Mouse (Mus musculus): ENCODE data around the gene Crebzf. TPM values are rescaled to one million over a fixed set of nuclear protein-coding genes. Genes with fewer than 3 reads are reported as not detected.

Crebzf gene
- total RNA-seq, 2 experiments from 2014 or later, result 70.6 to 83.1 TPM

DNA sequence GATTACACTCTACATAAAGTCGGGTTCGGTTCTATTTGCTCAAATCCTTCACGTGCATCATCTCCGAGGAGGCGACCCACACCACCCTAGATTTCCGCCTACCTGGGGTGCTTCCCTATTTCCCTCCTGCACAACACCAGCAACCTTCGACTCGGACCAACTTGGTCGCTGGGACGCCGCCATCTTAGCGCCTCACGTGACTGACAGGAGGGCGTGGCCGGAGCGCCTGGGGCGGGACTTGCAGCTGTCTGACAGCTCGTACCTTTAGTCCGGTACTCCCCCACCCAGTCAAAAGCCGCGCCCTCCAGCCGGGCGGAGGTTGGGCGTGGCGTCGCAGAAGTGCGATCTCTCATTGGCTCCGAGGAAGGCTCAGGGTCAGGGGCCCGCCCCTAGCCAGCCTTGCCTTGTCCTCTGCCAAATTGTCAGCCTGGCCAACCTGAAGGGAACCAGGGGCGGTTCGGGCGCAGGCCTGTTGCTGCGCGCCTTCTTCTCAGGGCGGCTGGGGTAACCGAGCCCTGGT lies 33.3 kb downstream of the Crebzf start, which contains the start of gene Tmem126b:
Gene Tmem126b (minus strand): TSS at position 209 of the 520 bp plus-strand sequence.
- peak; percentile 97 to 99 for DNase-seq (ENCODE audit: low spot score in 2 of 2)

- peak; percentile 43 to 47 for DNase-seq (ENCODE audit: low spot score in 2 of 2)
Observed at GRCm38 (mm10) chr7:90476313-90477245, 34.0 kb downstream of the Crebzf start, which contains the start of gene Dlg2. Gene Dlg2 (plus strand): TSS chr7:90476672.

DNA sequence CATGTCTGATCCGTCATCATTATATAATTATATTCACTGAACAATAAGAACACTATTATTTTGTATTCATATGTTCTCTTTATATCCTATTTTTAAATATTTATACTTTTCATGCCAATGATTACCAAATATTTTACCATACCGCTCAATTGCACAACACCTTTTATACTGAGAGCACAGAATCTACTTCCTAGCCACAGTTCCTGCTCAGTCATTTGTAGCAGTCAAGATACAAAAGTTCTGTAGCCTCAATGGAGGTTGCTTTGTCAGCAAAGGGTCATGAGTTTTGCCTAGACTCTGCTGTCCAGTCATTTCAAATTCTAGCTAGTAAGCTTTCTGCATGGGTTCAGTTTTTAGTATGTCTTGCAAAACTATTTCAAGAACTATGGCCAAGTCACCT lies 40.1 kb downstream of the Crebzf start:
- DNase-seq (ENCODE audit: low spot score in 2 of 2), result no peak

Other genes with a start within 250 kb of the Crebzf start
- not detected for gene Ccdc83, start 177.0 kb upstream of the Crebzf start, total RNA-seq (2021)
- 10 to 100 TPM; 36.6 to 45.3 TPM for gene Sytl2, start 140.5 kb upstream of the Crebzf start, total RNA-seq (2021)
- gene Ccdc89, start 16.2 kb upstream of the Crebzf start, total RNA-seq (2021), result under 1 TPM; 0.83 to 0.97 TPM
- 10 to 100 TPM; 42.4 to 44.7 TPM for gene Tmem126a, start 14.5 kb downstream of the Crebzf start, total RNA-seq (2021)
- gene Tmem126b, start 33.3 kb downstream of the Crebzf start, total RNA-seq (2021), result 10 to 100 TPM; 22.2 to 25.7 TPM
- gene Dlg2, start 33.9 kb downstream of the Crebzf start, total RNA-seq (2021), result 100 to 1,000 TPM; 273 to 318 TPM

Measured in layer of hippocampus, postnatal 14 days (tissue).